Mouse (Mus musculus) olfactory bulb, adult 2 months (tissue): Measurements from ENCODE around the gene Rab25. TPM values are rescaled to one million over a fixed set of nuclear protein-coding genes. Genes with fewer than 3 reads are reported as not detected.

Experiments
- H3K27ac ChIP-seq: fragments of 200-500 bp; 2 replicates; pipeline ENCODE4 v1.5.1; 2012; ENCODE audit warnings: low read depth, low read length; ENCODE audit not compliant: insufficient read depth
- H3K4me1 ChIP-seq: fragments of 200-500 bp; 2 replicates; pipeline ENCODE4 v1.6.1; 2012; ENCODE audit warnings: low read length; ENCODE audit not compliant: control insufficient read depth, insufficient read depth
- H3K4me3 ChIP-seq: fragments of 200-500 bp; 2 replicates; pipeline ENCODE4 v1.5.1; 2012; ENCODE audit warnings: mild to moderate bottlenecking, low read depth, low read length, moderate library complexity; ENCODE audit not compliant: insufficient read depth
- CTCF ChIP-seq: fragments of 200-500 bp; IDR thresholded peaks from 2 replicates; pipeline ENCODE4 v1.5.1; 2012; ENCODE audit warnings: low read depth, mild to moderate bottlenecking, low read length, moderate library complexity; ENCODE audit not compliant: insufficient read depth
- POLR2A ChIP-seq: fragments of 200-500 bp; IDR thresholded peaks from 2 replicates; pipeline ENCODE4 v1.6.1; 2012; ENCODE audit warnings: mild to moderate bottlenecking, low read depth, low read length, moderate library complexity; ENCODE audit not compliant: insufficient read depth
- WGBS: fragments of 180-500 bp; shearing (Covaris S2); methylation state at CpG from one replicate; pipeline ENCODE4 v1.1.7; 2018; 5-methylcytosine and 5-hydroxymethylcytosine counted together
- polyA plus RNA-seq: library from polyadenylated mRNA; stranded (reverse); fragments of >200 nt; gene quantifications from 2 replicates; pipeline ENCODE4 v1.2.4, GENCODE M21; 2012; ENCODE audit warnings: low replicate concordance; ENCODE audit not compliant: missing spikeins, insufficient read depth, insufficient read length

The Rab25 gene
- polyA plus RNA-seq, 1 experiment, result not detected

DNA sequence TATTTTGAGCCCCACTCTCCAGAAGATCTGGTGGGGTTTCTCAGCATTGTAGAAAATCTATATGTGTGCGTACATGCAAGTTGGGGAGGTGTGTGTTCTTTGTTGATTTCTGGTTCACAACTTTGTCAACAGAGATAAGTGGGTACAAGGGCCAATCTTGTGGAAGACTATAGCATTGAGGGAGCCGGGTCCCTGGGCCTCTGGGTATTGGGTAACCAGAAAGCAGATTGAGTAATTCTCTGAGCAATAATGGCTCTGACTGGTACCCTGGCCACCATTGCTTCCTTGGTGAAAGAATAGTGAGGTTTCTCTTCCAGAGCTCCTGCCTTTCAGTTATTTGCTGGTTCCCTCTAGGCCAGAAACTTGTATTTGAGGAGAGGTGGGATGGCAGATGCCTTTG, 21.0 kb upstream of the Rab25 start:
- WGBS, result 100% methylated on average over 2 of the region's 2 CpGs
- H3K4me1 ChIP-seq, result no peaks in the 10 kb centered on the region
- TF ChIP-seq POLR2A, result no peak
- no peak for TF ChIP-seq CTCF
- no peak overlapping the region for H3K27ac ChIP-seq
- H3K4me3 ChIP-seq, result no peak overlapping the region

DNA sequence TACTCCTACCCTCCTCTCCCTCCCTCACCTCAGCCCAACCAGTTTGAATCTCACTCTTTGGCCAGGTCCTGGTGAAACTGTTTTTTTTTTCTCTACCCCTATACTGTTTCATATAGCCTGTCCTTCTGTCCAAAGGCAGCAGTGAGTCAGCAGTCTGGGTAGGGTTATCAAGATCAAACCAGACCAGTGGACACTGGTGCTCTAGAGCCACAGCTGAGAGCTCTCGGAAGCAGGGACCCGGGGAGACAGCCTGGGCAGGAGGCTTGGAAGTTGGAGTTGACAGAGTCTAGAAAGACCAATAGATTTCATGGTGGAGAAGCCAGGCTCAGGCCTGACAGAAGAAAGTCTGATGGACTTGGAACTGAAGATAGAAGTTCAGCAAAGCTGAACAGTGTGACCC, 20.5 kb upstream of the Rab25 start:
- Histone ChIP-seq H3K4me1 (no peaks in the 10 kb centered on the region), H3K27ac (no peak overlapping the region), H3K4me3 (no peak overlapping the region)
- TF ChIP-seq POLR2A (no peak), CTCF (no peak)
- WGBS, result 98% methylated on average over 2 of the region's 2 CpGs

DNA sequence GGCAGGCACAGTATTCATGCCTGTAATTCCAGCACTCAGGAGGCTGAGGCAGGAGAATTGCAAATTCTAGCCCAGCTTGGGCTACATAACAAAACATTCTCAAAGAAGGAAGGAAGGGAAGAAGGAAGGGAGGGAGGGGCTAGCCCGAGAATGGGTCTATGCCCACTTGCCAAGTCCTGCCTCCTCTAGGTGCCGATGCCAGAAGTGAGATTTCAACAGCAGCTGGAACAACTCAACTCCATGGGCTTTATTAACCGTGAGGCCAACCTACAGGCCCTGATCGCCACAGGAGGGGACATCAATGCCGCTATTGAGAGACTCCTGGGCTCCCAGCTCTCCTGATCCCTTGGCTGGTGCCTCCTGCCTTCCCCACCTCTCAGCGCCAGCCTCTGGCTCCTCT, 19.8 kb upstream of the Rab25 start:
- Histone ChIP-seq H3K27ac (no peak overlapping the region), H3K4me3 (no peak overlapping the region), H3K4me1 (no peaks in the 10 kb centered on the region)
- no peak for TF ChIP-seq POLR2A
- no peak for TF ChIP-seq CTCF
- 82% methylated on average over 6 of the region's 6 CpGs for WGBS

DNA sequence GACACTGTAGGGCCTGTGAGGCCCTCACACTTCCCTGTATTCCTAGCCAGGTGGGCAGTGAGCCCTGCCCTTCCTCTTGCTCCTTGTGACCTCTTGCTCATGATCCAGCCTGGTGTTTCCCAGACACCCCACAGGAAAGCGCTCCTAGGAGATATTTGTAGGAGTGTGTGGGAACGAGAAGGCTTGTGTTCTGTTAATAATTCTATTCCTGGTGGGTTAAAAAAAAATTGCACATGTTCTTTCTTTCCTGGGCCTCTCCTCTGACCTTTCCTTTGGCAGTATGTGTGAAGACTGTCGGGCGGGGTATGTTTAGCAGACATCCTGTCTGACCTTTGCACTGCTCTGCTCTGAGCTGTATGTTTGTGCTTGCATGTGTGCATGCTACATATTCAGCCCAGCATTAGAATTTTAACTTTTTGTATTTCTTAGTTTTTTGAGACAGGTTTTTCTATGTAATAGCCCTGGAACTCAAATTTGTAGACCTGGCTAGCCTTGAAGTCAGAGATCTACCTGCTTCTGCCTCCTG, 18.5 kb upstream of the Rab25 start:
- WGBS, result 65% methylated on average over 4 of the region's 4 CpGs
- no peak overlapping the region for H3K27ac ChIP-seq
- no peaks in the 10 kb centered on the region for H3K4me1 ChIP-seq
- no peak overlapping the region for H3K4me3 ChIP-seq
- TF ChIP-seq POLR2A (no peak), CTCF (no peak)

DNA sequence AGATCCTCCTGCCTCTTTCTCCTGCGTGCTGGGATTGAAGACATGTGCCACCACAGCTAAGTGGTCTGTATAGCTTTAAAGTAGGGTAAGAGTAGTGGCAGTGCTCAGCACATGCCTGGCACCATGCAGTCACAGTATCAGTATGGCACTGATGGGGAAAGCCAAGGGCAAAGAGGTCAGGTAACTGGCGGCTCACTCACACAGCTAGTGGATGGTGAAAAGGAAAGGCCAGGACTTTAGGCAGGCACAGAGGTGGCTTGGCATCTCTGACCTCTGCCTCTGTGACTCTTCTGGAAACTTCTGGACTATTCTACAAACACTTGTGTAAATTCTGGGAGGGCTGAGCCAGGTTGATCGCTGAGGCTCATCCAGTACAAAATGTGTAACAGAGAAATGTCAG, 18.0 kb upstream of the Rab25 start:
- no peak overlapping the region for H3K4me3 ChIP-seq
- 93% methylated on average over 3 of the region's 3 CpGs for WGBS
- no peak for TF ChIP-seq POLR2A
- TF ChIP-seq CTCF, result no peak
- no peaks in the 10 kb centered on the region for H3K4me1 ChIP-seq
- H3K27ac ChIP-seq, result no peak overlapping the region

DNA sequence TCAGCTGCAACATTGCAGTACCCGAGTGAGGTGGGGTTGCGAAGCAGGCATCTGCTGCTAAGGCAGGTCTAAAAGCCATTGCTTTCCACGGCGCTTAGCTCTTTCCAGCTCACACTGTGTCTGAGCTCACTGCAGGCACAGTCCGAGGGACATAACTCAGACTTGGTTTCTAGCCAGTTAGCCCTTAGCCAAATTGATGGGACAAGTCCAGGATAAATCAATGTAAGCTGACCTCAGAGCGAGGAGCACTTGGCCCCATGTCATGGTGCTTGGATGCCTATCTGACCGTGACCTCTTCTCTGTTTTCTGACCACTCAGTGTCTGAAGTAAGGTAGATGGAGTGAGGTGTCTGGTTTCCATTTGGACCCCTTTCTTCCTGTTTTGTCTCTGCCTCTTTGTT, 15.9 kb upstream of the Rab25 start:
- H3K4me1 ChIP-seq, result no peaks in the 10 kb centered on the region
- 72% methylated on average over 7 of the region's 7 CpGs for WGBS
- no peak overlapping the region for H3K27ac ChIP-seq
- no peak overlapping the region for H3K4me3 ChIP-seq
- no peak for TF ChIP-seq POLR2A
- no peak for TF ChIP-seq CTCF

DNA sequence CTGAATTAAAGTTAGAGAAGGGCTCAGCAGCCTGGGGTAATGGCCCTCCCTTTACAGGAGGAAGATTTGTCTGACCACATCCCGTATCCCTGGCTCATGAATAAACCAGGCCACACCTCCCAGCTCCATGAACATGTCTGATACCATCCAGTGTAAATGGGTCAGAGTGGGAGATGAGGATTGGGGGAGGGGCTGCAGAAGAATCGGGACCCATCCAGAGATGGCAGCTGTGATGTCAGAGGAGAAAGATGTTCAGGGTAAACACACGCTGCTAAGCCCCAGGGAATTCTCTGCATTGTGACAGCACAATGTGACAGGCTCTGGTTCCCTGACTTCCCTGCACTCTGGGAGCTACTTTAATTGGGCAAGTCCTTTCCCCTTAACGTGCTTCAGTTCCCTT, 15.3 kb upstream of the Rab25 start:
- WGBS, result 58% methylated on average over 4 of the region's 4 CpGs
- H3K27ac ChIP-seq, result no peak overlapping the region
- H3K4me3 ChIP-seq, result no peak overlapping the region

DNA sequence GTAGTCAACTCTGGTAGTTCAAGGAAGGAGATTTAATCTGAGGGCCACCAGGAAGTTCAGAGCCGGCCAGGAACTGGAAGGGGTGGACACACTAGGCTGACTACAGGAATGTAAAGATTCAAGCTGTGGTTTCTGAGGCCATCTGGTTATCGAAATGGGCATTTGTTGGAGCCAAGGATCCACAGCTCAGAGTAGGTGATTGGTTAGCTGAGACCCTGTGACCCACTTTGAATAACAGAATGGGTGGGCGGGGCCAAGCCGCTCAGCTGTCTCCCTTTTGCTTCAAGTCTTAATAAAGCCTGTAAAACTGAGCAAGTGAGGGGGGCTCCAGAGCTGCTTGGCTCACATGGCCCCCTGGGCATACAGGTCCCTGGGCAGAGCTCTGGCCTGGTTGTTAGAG, 13.9 kb upstream of the Rab25 start:
- no peaks in the 10 kb centered on the region for H3K4me1 ChIP-seq
- no peak overlapping the region for H3K27ac ChIP-seq
- H3K4me3 ChIP-seq, result no peak overlapping the region
- TF ChIP-seq POLR2A, result no peak
- no peak for TF ChIP-seq CTCF
- 55% methylated on average over 4 of the region's 4 CpGs for WGBS

More for the DNA sequence above, 15.3 kb upstream of the Rab25 start:
- TF ChIP-seq POLR2A (no peak), CTCF (no peak)
- H3K4me1 ChIP-seq, result no peaks in the 10 kb centered on the region

DNA sequence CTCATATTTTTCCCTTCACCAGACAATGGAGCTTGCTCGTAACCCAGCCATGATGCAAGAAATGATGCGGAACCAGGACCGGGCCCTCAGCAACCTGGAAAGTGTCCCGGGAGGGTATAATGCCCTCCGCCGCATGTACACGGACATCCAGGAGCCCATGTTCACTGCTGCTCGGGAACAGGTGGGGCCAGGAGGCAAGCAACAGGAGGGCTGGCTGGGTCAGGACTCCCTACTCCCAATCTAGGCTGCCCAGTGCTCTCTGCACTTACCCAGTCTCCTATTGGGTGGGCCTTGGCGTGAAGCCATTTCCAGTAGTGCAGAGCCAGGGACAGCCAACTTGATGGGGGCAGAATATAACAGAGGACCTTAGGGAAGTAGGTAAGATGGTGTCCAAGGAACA, 11.5 kb upstream of the Rab25 start:
- Histone ChIP-seq H3K4me1 (peaks cover 8% of the 10 kb centered on the region), H3K4me3 (no peak overlapping the region), H3K27ac (no peak overlapping the region)
- WGBS, result 91% methylated on average over 9 of the region's 9 CpGs
- TF ChIP-seq POLR2A (no peak), CTCF (no peak)

DNA sequence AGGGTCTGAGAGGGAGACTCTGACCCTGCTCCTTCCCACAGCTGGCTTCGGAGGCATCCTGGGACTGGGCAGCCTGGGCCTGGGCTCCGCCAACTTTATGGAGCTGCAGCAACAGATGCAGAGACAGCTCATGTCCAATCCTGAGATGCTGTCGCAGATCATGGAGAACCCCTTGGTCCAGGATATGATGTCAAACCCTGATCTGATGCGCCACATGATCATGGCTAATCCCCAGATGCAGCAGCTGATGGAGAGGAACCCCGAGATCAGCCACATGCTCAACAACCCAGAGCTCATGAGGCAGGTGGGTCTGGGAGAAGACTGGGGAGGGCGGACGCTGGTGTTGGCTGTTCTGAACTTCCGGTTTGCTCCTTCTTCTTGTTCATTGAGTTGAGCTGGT, 8.5 kb upstream of the Rab25 start:
- 95% methylated on average over 8 of the region's 8 CpGs for WGBS
- TF ChIP-seq POLR2A (no peak), CTCF (no peak)
- Histone ChIP-seq H3K4me3 (no peak overlapping the region), H3K4me1 (peaks cover 9% of the 10 kb centered on the region), H3K27ac (no peak overlapping the region)
